Mouse (Mus musculus): ENCODE measurements around the gene Bach2. TPM values are rescaled to one million over a fixed set of nuclear protein-coding genes. Genes with fewer than 3 reads are reported as not detected.

The Bach2 gene
- total RNA-seq, 2 experiments from 2014 or later: 92.7 to 105 TPM

DNA sequence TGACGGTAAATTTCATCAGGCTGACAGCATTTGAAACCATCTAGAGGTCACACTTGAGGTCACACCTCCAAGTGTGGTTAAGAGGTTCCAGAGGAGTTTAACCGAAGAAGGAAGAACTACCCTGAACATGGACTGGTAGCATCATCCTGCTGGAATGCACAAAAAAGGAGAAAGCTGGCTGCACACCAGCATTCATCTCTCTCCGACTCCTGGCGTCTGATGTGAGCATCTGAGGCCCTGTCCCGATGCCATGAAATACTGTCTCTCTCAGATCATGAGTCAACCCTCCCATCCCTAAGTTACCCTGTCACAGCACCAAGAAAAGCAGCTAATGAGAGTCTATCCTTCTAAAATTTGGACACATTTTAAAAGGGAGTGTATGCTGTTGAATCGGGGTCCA, 17.6 kb upstream of the Bach2 start:
- DNase-seq: peak; percentile 53
- intact Hi-C loops (cut with DNase I): no loop called here

GRCm38 (mm10) chr4:32223563-32223962, 15.0 kb upstream of the Bach2 start:
- intact Hi-C loops (cut with DNase I): no loop called here
- DNase-seq: no peak

- no peak for DNase-seq
- intact Hi-C loops (cut with DNase I): no loop called here
Observed at GRCm38 (mm10) chr4:32225191-32225590, 13.4 kb upstream of the Bach2 start.

DNA sequence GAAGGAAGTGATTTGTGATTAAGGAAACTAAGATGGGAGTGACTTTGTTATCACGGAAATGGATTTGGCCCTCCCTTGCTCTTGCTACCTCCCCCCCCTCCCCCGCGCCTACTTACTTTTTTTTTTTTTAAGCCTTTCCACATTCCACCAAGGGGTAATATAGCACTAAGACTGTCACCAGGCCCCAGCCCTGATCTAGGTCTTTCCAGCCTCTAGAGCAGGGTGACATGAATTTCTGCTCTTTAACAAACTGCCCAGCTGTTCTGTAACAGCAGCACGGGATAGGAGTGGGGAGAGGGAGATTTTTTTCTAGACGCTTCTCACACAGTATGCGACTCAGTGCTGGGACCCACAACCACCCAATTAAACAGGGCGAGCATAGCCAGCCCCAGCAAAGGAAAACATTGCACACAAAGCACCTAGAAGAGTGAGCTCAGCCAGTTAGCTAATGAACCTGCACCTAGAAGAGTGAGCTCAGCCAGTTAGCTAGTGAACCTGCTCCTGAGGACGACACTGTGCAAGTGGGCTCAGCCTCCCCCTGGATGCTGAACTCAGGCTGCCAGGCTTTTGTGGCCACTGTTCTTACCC, 10.5 kb upstream of the Bach2 start:
- intact Hi-C loops (cut with DNase I): no loop called here
- DNase-seq: no peak

DNA sequence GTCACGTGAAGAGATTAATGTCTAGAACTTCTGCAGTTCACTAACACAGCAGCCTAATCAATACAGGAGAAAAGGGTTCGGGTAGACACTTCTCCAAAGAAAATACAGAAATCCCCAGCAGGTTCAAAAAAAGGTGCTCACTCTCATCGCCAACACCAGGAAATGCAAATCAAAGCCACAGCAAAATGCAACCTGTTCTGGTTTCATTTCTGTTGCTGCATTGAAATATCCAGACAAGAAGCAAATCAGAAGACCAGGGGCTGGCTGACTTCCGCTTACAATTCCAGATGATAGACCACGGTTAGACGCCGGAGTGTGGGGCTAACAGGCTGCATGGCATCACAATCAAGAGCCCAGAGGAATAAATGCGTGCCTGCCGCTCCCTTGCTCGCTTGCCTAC, 9.3 kb upstream of the Bach2 start:
- intact Hi-C loops (cut with DNase I): no loop called here

DNA sequence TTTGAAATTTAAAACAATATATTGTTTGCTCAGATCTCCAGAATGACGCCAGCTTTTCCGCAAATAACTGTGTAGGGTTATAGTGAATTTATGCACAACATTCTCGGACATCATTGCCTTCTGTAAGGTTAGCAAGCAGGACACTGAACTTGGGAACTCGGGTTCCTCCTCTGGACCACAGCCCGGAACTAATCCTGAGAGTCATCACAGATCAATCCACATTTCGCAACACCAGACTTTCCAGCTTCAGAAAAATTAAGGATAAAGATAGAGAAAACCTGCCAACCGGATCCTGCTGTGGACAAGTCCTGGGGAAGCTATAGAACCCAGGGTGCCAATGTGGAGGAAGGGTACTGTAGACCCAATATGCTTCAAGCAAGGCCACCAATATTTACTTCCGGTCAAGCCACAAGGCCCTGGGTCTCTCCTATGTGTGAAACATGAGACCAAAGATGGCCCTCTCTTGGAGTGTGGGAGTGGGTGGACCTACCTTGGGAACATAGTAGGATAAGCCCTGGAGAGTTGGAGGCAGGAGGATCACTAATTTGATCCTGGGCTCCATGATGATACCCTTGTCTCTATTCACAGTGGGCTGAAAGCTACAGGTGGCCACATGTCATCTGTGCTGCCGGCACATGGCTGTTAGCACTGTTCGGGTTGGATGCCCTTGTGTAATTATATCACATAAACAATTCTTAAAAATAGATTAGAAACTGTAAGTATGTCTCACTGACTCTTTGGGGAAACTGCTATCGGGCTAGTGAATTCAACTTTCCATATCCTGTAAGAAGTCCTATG, 7.1 kb upstream of the Bach2 start:
- intact Hi-C loops (cut with DNase I): no loop called here

More for the DNA sequence above, 9.3 kb upstream of the Bach2 start:
- no peak for DNase-seq

DNA sequence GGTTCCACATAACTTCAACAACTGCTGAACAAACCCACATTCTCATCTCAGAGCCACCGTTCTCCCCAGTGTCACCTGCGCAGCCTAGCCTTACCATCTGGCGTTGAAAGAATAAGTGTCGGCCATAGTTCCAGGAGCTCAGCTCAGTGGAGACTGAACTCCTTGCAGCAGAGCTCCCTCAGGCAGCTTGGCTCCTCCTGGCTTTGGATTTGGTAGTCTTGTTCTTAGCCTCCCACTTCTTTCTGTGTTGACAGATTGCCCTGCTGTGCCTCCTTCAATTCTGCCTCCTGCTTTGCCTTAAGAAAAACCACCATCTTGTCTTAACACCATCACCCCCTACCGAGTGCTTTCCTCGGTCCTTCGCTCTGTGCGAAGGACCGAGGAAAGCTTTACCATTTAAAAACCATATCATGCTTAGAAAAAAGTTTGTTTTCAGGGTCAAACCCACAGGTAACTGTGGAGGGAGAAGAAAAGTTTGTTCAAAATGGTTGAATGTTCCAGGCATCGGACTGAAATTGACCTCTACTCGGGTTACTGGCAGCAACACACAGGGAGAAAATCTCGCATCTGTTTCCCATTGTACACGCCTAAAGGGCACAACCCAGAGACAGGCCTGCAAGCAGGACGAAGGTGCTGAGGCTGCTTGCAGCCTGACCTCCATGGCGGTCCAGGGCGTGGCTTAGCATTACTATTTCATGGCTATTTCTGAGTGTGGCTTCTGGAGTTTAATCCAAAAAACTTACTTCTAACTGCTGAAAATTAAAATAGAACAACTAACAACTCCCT, 2.5 kb upstream of the Bach2 start:
- DNase-seq: no peak
- intact Hi-C loops (cut with DNase I): loop anchor here (5.0 kb wide), 2 partner anchors 84 to 336 kb away; no protein-coding TSS in a partner anchor

More for the DNA sequence above, 7.1 kb upstream of the Bach2 start:
- no peak for DNase-seq

GRCm38 (mm10) chr4:32238921-32239748, 531 bp downstream of the Bach2 start:
- intact Hi-C loops (cut with DNase I): loop anchor here (2.0 to 5.0 kb wide), 3 partner anchors 87 to 333 kb away; no protein-coding TSS in a partner anchor
- DNase-seq: peak; percentile 71

DNA sequence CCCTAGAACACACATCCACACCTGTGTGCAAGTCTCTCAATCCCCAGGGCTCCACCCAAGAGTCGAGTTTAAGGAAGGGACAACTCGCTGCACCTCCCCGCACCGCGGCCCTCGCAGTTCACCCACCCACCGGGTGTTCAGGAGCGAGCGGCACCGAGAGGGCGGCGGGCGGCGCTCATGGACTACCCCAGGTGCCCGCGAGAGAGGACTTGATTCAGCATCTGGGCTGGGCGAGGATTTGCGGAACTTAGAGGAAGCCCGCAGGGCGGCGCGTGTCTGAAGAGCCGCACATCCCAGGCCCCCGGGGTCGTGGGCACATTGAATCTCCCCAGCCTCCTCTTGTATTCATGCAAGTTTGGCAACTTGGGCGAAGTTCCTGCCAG, 1.1 kb downstream of the Bach2 start:
- DNase-seq: peak; percentile 65
- intact Hi-C loops (cut with DNase I): loop anchor here (2.0 to 10.0 kb wide), 5 partner anchors 87 to 333 kb away; no protein-coding TSS in a partner anchor

DNA sequence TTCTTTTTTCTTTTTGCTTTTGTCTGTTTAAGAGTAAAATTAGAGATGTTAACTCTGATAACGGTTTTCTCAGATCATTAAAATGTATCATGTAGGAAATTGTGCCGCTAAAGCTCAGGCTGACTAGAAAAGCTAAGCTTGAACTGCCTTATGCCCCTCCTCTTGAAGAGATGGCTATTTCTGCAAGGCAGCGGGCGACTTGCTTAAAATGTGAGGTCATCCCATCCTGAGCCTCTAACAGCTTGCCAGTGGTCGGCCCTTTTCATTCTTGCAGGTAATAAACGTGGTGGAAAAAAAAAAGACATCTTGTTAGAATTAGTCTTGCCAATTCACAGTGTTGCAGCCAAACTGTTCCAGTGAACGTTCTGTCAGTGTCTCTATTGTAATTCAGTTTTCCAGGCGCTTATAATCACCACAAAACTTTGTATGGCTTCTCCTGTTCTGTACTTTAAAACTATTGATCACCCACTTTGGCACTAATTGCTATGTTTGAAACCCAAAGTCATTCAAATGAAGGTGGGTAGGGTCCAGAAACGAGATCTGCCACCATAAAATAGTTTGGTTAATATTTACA, 1.9 kb downstream of the Bach2 start:
- intact Hi-C loops (cut with DNase I): loop anchor here (10.0 kb wide), 2 partner anchors 174 to 294 kb away; no protein-coding TSS in a partner anchor
- DNase-seq: no peak

- intact Hi-C loops (cut with DNase I): loop anchor here (10.0 kb wide), 2 partner anchors 173 to 293 kb away; no protein-coding TSS in a partner anchor
- peak; percentile 72 for DNase-seq
Observed at GRCm38 (mm10) chr4:32241351-32241980, 2.9 kb downstream of the Bach2 start.

GRCm38 (mm10) chr4:32242122-32242615, 3.6 kb downstream of the Bach2 start:
- DNase-seq: no peak
- intact Hi-C loops (cut with DNase I): loop anchor here (10.0 kb wide), 2 partner anchors 173 to 293 kb away; no protein-coding TSS in a partner anchor

GRCm38 (mm10) chr4:32243458-32243857, 4.9 kb downstream of the Bach2 start:
- no peak for DNase-seq
- intact Hi-C loops (cut with DNase I): loop anchor here (10.0 kb wide), 2 partner anchors 171 to 291 kb away; no protein-coding TSS in a partner anchor

- intact Hi-C loops (cut with DNase I): loop anchor here (10.0 kb wide), 2 partner anchors 171 to 291 kb away; no protein-coding TSS in a partner anchor
- DNase-seq: peak; percentile 19
Observed at GRCm38 (mm10) chr4:32244092-32244745, 5.6 kb downstream of the Bach2 start.

DNA sequence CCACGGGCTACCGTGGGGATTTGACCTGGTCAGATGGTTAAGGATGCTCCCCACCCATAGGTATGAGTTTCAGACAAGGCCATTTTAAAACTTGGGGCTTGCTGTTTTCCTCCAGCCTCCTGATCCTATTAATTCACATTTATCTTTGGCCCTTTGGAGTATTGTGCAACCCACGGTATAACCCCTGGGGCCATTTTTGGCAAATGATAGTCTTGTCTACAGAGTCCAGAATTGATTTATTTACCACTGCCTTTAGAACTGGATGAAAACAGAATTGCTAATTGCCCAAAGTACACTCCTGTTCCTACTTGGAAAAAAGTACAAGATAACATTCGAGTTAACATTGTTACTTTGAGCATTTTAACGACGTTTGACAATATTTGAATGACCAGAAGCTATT, 7.0 kb downstream of the Bach2 start:
- intact Hi-C loops (cut with DNase I): loop anchor here (10.0 kb wide), 2 partner anchors 169 to 289 kb away; no protein-coding TSS in a partner anchor
- no peak for DNase-seq

- intact Hi-C loops (cut with DNase I): loop anchor here (10.0 kb wide), 2 partner anchors 169 to 289 kb away; no protein-coding TSS in a partner anchor
- DNase-seq: no peak
Observed at GRCm38 (mm10) chr4:32246020-32246419, 7.4 kb downstream of the Bach2 start.

GRCm38 (mm10) chr4:32246801-32247200, 8.2 kb downstream of the Bach2 start:
- intact Hi-C loops (cut with DNase I): loop anchor here (10.0 kb wide), 2 partner anchors 168 to 288 kb away; no protein-coding TSS in a partner anchor
- peak; percentile 30 for DNase-seq

GRCm38 (mm10) chr4:32247463-32248113, 9.0 kb downstream of the Bach2 start:
- no peak for DNase-seq
- intact Hi-C loops (cut with DNase I): loop anchor here (10.0 kb wide), 2 partner anchors 167 to 287 kb away; no protein-coding TSS in a partner anchor
